Mouse (Mus musculus): ENCODE data around the gene Ptprn2. TPM values are rescaled to one million over a fixed set of nuclear protein-coding genes. Genes with fewer than 3 reads are reported as not detected.

Gene Ptprn2
- polyA plus RNA-seq, 1 experiment from 2014 or later = 2.9 TPM

- no peaks in the 10 kb centered on the region for H3K27me3 ChIP-seq (ENCODE audit: control insufficient read depth, insufficient read depth, low read length)
- no peaks in the 10 kb centered on the region for H3K9me3 ChIP-seq (ENCODE audit: control insufficient read depth, low read length)
- ATAC-seq (ENCODE audit: insufficient read depth, low FRiP score, low TSS enrichment) (no peak), DNase-seq (ENCODE audit: low spot score) (no peak)
- no peak overlapping the region for H3K27ac ChIP-seq (ENCODE audit: low read depth, low read length)
- no peaks in the 10 kb centered on the region for H3K36me3 ChIP-seq (ENCODE audit: control insufficient read depth, insufficient read depth, low read length)
- H3K9ac ChIP-seq (ENCODE audit: low read length) = no peak overlapping the region
- no peak overlapping the region for H3K4me3 ChIP-seq (ENCODE audit: low read depth, low read length)
- H3K4me1 ChIP-seq (ENCODE audit: control insufficient read depth, insufficient read depth, low read length) = no peaks in the 10 kb centered on the region
- no peak overlapping the region for H3K4me2 ChIP-seq (ENCODE audit: low read depth)
Observed at GRCm38 (mm10) chr12:116846220-116846619, 360.7 kb downstream of the Ptprn2 start.

GRCm38 (mm10) chr12:116847021-116847420 is 361.5 kb downstream of the Ptprn2 start:
- Histone ChIP-seq H3K27me3 (ENCODE audit: control insufficient read depth, insufficient read depth, low read length) (no peaks in the 10 kb centered on the region), H3K9ac (ENCODE audit: low read length) (no peak overlapping the region), H3K4me3 (ENCODE audit: low read depth, low read length) (no peak overlapping the region), H3K4me2 (ENCODE audit: low read depth) (no peak overlapping the region), H3K36me3 (ENCODE audit: control insufficient read depth, insufficient read depth, low read length) (no peaks in the 10 kb centered on the region), H3K27ac (ENCODE audit: low read depth, low read length) (no peak overlapping the region), H3K4me1 (ENCODE audit: control insufficient read depth, insufficient read depth, low read length) (no peaks in the 10 kb centered on the region), H3K9me3 (ENCODE audit: control insufficient read depth, low read length) (no peaks in the 10 kb centered on the region)
- 79% methylated on average over 4 of the region's 4 CpGs for WGBS
- DNase-seq (ENCODE audit: low spot score) (no peak), ATAC-seq (ENCODE audit: insufficient read depth, low FRiP score, low TSS enrichment) (no peak)

- Histone ChIP-seq H3K4me3 (ENCODE audit: low read depth, low read length) (no peak overlapping the region), H3K27me3 (ENCODE audit: control insufficient read depth, insufficient read depth, low read length) (no peaks in the 10 kb centered on the region), H3K9me3 (ENCODE audit: control insufficient read depth, low read length) (no peaks in the 10 kb centered on the region), H3K36me3 (ENCODE audit: control insufficient read depth, insufficient read depth, low read length) (no peaks in the 10 kb centered on the region), H3K27ac (ENCODE audit: low read depth, low read length) (no peak overlapping the region), H3K9ac (ENCODE audit: low read length) (no peak overlapping the region), H3K4me2 (ENCODE audit: low read depth) (no peak overlapping the region), H3K4me1 (ENCODE audit: control insufficient read depth, insufficient read depth, low read length) (no peaks in the 10 kb centered on the region)
- DNase-seq (ENCODE audit: low spot score) = no peak
- WGBS = 61% methylated on average over 7 of the region's 7 CpGs
- ATAC-seq (ENCODE audit: insufficient read depth, low FRiP score, low TSS enrichment) = no peak
Observed at GRCm38 (mm10) chr12:116856307-116856706, 370.8 kb downstream of the Ptprn2 start.

- Histone ChIP-seq H3K9ac (ENCODE audit: low read length) (no peak overlapping the region), H3K27me3 (ENCODE audit: control insufficient read depth, insufficient read depth, low read length) (no peaks in the 10 kb centered on the region), H3K9me3 (ENCODE audit: control insufficient read depth, low read length) (no peaks in the 10 kb centered on the region), H3K4me2 (ENCODE audit: low read depth) (no peak overlapping the region), H3K27ac (ENCODE audit: low read depth, low read length) (no peak overlapping the region), H3K36me3 (ENCODE audit: control insufficient read depth, insufficient read depth, low read length) (no peaks in the 10 kb centered on the region), H3K4me1 (ENCODE audit: control insufficient read depth, insufficient read depth, low read length) (no peaks in the 10 kb centered on the region), H3K4me3 (ENCODE audit: low read depth, low read length) (no peak overlapping the region)
- 93% methylated on average over 4 of the region's 4 CpGs for WGBS
- ATAC-seq (ENCODE audit: insufficient read depth, low FRiP score, low TSS enrichment) (no peak), DNase-seq (ENCODE audit: low spot score) (no peak)
Observed at GRCm38 (mm10) chr12:116861360-116862017, 376.0 kb downstream of the Ptprn2 start.

GRCm38 (mm10) chr12:116863291-116863899 is 377.9 kb downstream of the Ptprn2 start:
- no peaks in the 10 kb centered on the region for H3K27me3 ChIP-seq (ENCODE audit: control insufficient read depth, insufficient read depth, low read length)
- no peak overlapping the region for H3K4me3 ChIP-seq (ENCODE audit: low read depth, low read length)
- no peaks in the 10 kb centered on the region for H3K36me3 ChIP-seq (ENCODE audit: control insufficient read depth, insufficient read depth, low read length)
- ATAC-seq (ENCODE audit: insufficient read depth, low FRiP score, low TSS enrichment) = no peak
- no peaks in the 10 kb centered on the region for H3K9me3 ChIP-seq (ENCODE audit: control insufficient read depth, low read length)
- no peaks in the 10 kb centered on the region for H3K4me1 ChIP-seq (ENCODE audit: control insufficient read depth, insufficient read depth, low read length)
- no peak overlapping the region for H3K4me2 ChIP-seq (ENCODE audit: low read depth)
- no peak for DNase-seq (ENCODE audit: low spot score)
- H3K9ac ChIP-seq (ENCODE audit: low read length) = no peak overlapping the region
- no peak overlapping the region for H3K27ac ChIP-seq (ENCODE audit: low read depth, low read length)
- 82% methylated on average over 4 of the region's 4 CpGs for whole genome bisulfite sequencing

GRCm38 (mm10) chr12:116873866-116874585 is 388.5 kb downstream of the Ptprn2 start:
- no peak for ATAC-seq (ENCODE audit: insufficient read depth, low FRiP score, low TSS enrichment)
- Histone ChIP-seq H3K4me1 (ENCODE audit: control insufficient read depth, insufficient read depth, low read length) (no peaks in the 10 kb centered on the region), H3K36me3 (ENCODE audit: control insufficient read depth, insufficient read depth, low read length) (no peaks in the 10 kb centered on the region), H3K4me2 (ENCODE audit: low read depth) (no peak overlapping the region), H3K9me3 (ENCODE audit: control insufficient read depth, low read length) (no peaks in the 10 kb centered on the region), H3K4me3 (ENCODE audit: low read depth, low read length) (no peak overlapping the region), H3K9ac (ENCODE audit: low read length) (no peak overlapping the region), H3K27ac (ENCODE audit: low read depth, low read length) (no peak overlapping the region), H3K27me3 (ENCODE audit: control insufficient read depth, insufficient read depth, low read length) (no peaks in the 10 kb centered on the region)
- no peak for DNase-seq (ENCODE audit: low spot score)
- WGBS = 90% methylated on average over 1 of the region's 1 CpGs

- peak; percentile 58; the same call in 1 of the 2 replicates for ATAC-seq (ENCODE audit: insufficient read depth, low FRiP score, low TSS enrichment)
- no peaks in the 10 kb centered on the region for H3K9me3 ChIP-seq (ENCODE audit: control insufficient read depth, low read length)
- H3K27ac ChIP-seq (ENCODE audit: low read depth, low read length) = 0 out of 2 replicates have a peak overlapping the region, but pooled peaks have one; percentile 20
- H3K36me3 ChIP-seq (ENCODE audit: control insufficient read depth, insufficient read depth, low read length) = no peaks in the 10 kb centered on the region
- DNase-seq (ENCODE audit: low spot score) = no peak
- H3K9ac ChIP-seq (ENCODE audit: low read length) = no peak overlapping the region
- H3K4me3 ChIP-seq (ENCODE audit: low read depth, low read length) = no peak overlapping the region
- 62% methylated on average over 6 of the region's 6 CpGs for WGBS
- H3K27me3 ChIP-seq (ENCODE audit: control insufficient read depth, insufficient read depth, low read length) = no peaks in the 10 kb centered on the region
- no peak overlapping the region for H3K4me2 ChIP-seq (ENCODE audit: low read depth)
- no peaks in the 10 kb centered on the region for H3K4me1 ChIP-seq (ENCODE audit: control insufficient read depth, insufficient read depth, low read length)
Observed at GRCm38 (mm10) chr12:116887496-116888281, 402.2 kb downstream of the Ptprn2 start.

- Histone ChIP-seq H3K27me3 (ENCODE audit: control insufficient read depth, insufficient read depth, low read length) (no peaks in the 10 kb centered on the region), H3K9ac (ENCODE audit: low read length) (no peak overlapping the region), H3K4me2 (ENCODE audit: low read depth) (no peak overlapping the region), H3K27ac (ENCODE audit: low read depth, low read length) (no peak overlapping the region), H3K36me3 (ENCODE audit: control insufficient read depth, insufficient read depth, low read length) (no peaks in the 10 kb centered on the region), H3K4me1 (ENCODE audit: control insufficient read depth, insufficient read depth, low read length) (no peaks in the 10 kb centered on the region), H3K4me3 (ENCODE audit: low read depth, low read length) (no peak overlapping the region), H3K9me3 (ENCODE audit: control insufficient read depth, low read length) (no peaks in the 10 kb centered on the region)
- no peak for ATAC-seq (ENCODE audit: insufficient read depth, low FRiP score, low TSS enrichment)
- 84% methylated on average over 2 of the region's 2 CpGs for WGBS
- DNase-seq (ENCODE audit: low spot score) = no peak
Observed at GRCm38 (mm10) chr12:116888856-116889255, 403.3 kb downstream of the Ptprn2 start.
